Mouse (Mus musculus) liver, postnatal 0 days (tissue): Measurements from ENCODE around the gene Dnah9.

ENCODE experiments used
- CTCF ChIP-seq: sonication (generic); IDR thresholded peaks from 2 replicates; pipeline ENCODE4 v1.5.1; 2016; ENCODE audit warnings: antibody characterized with exemption, low read depth
- EP300 ChIP-seq: IDR thresholded peaks from 2 replicates; pipeline ENCODE4 v1.6.1; 2016; ENCODE audit warnings: antibody characterized with exemption, low read depth, mild to moderate bottlenecking

DNA sequence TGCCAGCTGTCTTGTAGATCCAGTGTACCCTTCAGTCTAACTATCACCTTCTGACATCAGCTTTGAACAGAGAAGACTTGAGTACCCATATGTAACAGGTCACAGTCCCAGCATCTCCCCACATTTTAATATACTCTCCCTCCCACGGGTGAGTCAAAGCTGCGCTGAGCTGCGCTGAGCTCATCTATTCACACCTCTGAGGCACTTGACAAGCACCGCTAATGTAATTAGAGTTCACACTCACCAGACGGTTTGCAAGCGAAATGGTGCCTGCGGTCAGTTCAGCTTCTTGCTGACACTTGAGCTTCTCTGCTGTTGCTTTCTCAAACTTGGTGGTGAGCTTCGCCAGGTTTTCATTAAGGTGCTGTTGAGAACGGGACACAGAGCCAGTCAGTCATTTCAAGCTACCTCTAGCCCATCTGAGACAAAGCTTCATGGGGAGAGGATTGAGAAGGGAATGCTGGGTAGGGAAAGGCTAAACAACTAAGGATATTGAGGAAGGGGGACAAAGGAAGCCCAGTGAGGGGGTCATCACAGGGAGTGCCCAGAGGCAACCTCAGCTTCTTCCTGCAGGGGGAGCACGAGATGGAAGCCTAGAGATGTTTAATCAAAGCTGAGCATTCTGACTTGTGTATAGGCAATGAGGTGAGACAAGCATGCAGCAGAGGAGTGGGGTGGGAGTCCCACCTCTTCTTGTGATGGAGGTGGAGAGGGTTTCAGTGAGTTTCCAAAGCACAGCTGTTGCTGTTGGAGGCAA, 249.7 kb downstream of the Dnah9 start:
- TF ChIP-seq CTCF (peak; percentile 13; the same call in 1 of the 2 replicates), EP300 (no peak)
